Mouse (Mus musculus) ES-E14 (cell line): ENCODE measurements around the gene Hoxd10. TPM values are rescaled to one million over a fixed set of nuclear protein-coding genes. Genes with fewer than 3 reads are reported as not detected.

Source experiments
- DNase-seq: peaks from one replicate; pipeline ENCODE4 v3.0.0-alpha.2; 2013; ENCODE audit warnings: low read depth, low spot score
- H3K27ac ChIP-seq: 2 replicates; pipeline ENCODE4 v1.5.1; 2012; ENCODE audit warnings: low read depth, mild to moderate bottlenecking, low read length, moderate library complexity, mixed read lengths; ENCODE audit not compliant: poor library complexity, insufficient read depth, severe bottlenecking
- H3K36me3 ChIP-seq: 2 replicates; pipeline ENCODE4 v1.6.1; 2012; ENCODE audit warnings: mild to moderate bottlenecking, low read length, moderate library complexity, mixed read lengths; ENCODE audit not compliant: control insufficient read depth, poor library complexity, insufficient read depth, severe bottlenecking
- H3K4me1 ChIP-seq, 2 experiments: fragments of 150-350 bp in 1 of 2; sonication (generic) in 1 of 2; 2 replicates each; pipeline ENCODE4 v1.6.1; 2012; ENCODE audit warnings: low read length in 2 of 2, mild to moderate bottlenecking in 1 of 2, mixed read lengths in 1 of 2; ENCODE audit not compliant: control insufficient read depth in 2 of 2, insufficient read depth in 2 of 2, poor library complexity in 1 of 2
- H3K4me3 ChIP-seq, 2 experiments: fragments of 150-350 bp in 1 of 2; sonication (generic) in 1 of 2; 2 replicates each; pipeline ENCODE4 v1.5.1; 2012; ENCODE audit warnings: low read length in 2 of 2, low read depth in 1 of 2, mild to moderate bottlenecking in 1 of 2, mixed read lengths in 1 of 2; ENCODE audit not compliant: insufficient read depth in 1 of 2, poor library complexity in 1 of 2, severe bottlenecking in 1 of 2
- H3K9ac ChIP-seq: 2 replicates; pipeline ENCODE4 v1.6.1; 2012; ENCODE audit warnings: low read depth, mild to moderate bottlenecking, low read length, mixed read lengths; ENCODE audit not compliant: poor library complexity, insufficient read depth, severe bottlenecking
- H3K9me3 ChIP-seq: fragments of 150-350 bp; sonication (generic); 2 replicates; pipeline ENCODE4 v1.6.1; 2012; ENCODE audit warnings: low read depth, mild to moderate bottlenecking, low read length; ENCODE audit not compliant: control insufficient read depth, insufficient read depth
- CHD2 ChIP-seq: IDR thresholded peaks from 2 replicates; pipeline ENCODE4 v1.6.1; 2014; ENCODE audit warnings: mild to moderate bottlenecking, low read depth, low read length, inconsistent platforms
- HCFC1 ChIP-seq: IDR thresholded peaks from 2 replicates; pipeline ENCODE4 v1.6.1; 2012; ENCODE audit warnings: low read length, inconsistent platforms, borderline replicate concordance; ENCODE audit not compliant: insufficient read depth
- MAFK ChIP-seq: IDR thresholded peaks from 2 replicates; pipeline ENCODE4 v1.6.1; 2014; ENCODE audit warnings: mild to moderate bottlenecking, low read depth, low read length, inconsistent platforms; ENCODE audit not compliant: insufficient read depth
- ZC3H11A ChIP-seq: IDR thresholded peaks from 2 replicates; pipeline ENCODE4 v1.6.1; 2012; ENCODE audit warnings: low read depth, mild to moderate bottlenecking, inconsistent platforms, low read length, borderline replicate concordance
- ZNF384 ChIP-seq: IDR thresholded peaks from 2 replicates; pipeline ENCODE4 v1.6.1; 2012; ENCODE audit warnings: low read depth, low read length, inconsistent platforms
- in situ Hi-C, 2 experiments: fragments of 600-800 bp; cut with MboI; formaldehyde crosslinking; loops; one replicate each; pipeline ENCODE4 v1.15.1; 2025; ENCODE audit warnings: low sequenced_read_pairs in 2 of 2, inconsistent platforms in 1 of 2; ENCODE audit not compliant: unreplicated experiment in 2 of 2
- total RNA-seq: library from RNA; depleted of rRNA; stranded (reverse); fragments of 300-350 nt; gene quantifications from 2 replicates; pipeline ENCODE4 v1.2.3, GENCODE M21; 2012

Gene Hoxd10
- total RNA-seq, 1 experiment = 0.40 TPM

GRCm38 (mm10) chr2:74693432-74693827 is 1.7 kb downstream of the Hoxd10 start:
- Histone ChIP-seq H3K4me1 (peaks cover 0 to 1% of the 10 kb centered on the region in 2 experiments; a peak in 1 of 4 replicates), H3K9ac (no peak overlapping the region), H3K27ac (no peak overlapping the region), H3K4me3 (no peak overlapping the region), H3K36me3 (no peaks in the 10 kb centered on the region), H3K9me3 (no peaks in the 10 kb centered on the region)
- TF ChIP-seq CHD2 (no peak), HCFC1 (no peak), ZNF384 (no peak), ZC3H11A (no peak), MAFK (no peak)
- no peak for DNase-seq
- in situ Hi-C loops = loop anchor here in 1 of 2 experiments (5.0 to 25.0 kb wide), 2 partner anchors 44 to 894 kb away; no protein-coding TSS in a partner anchor

DNA sequence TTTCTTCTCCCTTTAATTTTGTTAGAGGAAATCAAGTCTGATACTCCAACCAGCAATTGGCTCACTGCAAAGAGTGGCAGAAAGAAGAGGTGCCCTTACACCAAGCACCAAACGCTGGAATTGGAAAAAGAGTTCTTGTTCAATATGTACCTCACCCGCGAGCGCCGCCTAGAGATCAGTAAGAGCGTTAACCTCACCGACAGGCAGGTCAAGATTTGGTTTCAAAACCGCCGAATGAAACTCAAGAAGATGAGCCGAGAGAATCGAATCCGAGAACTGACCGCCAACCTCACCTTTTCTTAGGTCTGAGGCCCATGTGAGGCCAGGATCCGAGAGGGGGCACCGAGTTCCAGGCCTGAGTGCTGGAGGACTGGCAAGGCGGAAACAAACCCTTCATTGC is 2.3 kb downstream of the Hoxd10 start:
- Histone ChIP-seq H3K27ac (no peak overlapping the region), H3K9ac (no peak overlapping the region), H3K4me1 (peaks cover 0 to 3% of the 10 kb centered on the region in 2 experiments; a peak in 1 of 4 replicates), H3K4me3 (no peak overlapping the region), H3K9me3 (no peaks in the 10 kb centered on the region), H3K36me3 (no peaks in the 10 kb centered on the region)
- TF ChIP-seq MAFK (no peak), HCFC1 (no peak), CHD2 (no peak), ZC3H11A (no peak), ZNF384 (no peak)
- in situ Hi-C loops = loop anchor here in 1 of 2 experiments (5.0 to 25.0 kb wide), 2 partner anchors 43 to 893 kb away; no protein-coding TSS in a partner anchor
- no peak for DNase-seq

DNA sequence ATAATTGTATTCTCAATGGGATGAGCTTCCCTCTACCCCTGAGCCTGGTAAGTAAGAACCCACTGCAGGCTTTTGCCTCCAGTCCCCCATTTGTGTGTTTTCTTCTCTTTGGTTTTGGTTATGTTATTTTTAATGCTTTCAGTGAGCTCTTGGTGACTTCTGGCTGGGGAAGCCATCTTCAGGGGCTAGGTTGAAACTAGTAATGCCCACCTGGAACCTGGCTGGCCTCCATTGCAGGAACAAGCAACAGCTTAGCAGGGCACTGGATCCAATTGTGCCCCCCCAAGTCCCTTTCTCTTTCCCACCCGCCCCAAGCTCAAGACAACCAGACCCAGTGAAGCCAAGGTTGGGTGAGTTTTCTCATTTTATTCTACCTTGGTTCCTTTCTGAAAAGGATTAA is 3.7 kb downstream of the Hoxd10 start:
- Histone ChIP-seq H3K4me1 (peaks cover 0 to 3% of the 10 kb centered on the region in 2 experiments; a peak in 1 of 4 replicates), H3K27ac (no peak overlapping the region), H3K4me3 (no peak overlapping the region), H3K36me3 (no peaks in the 10 kb centered on the region), H3K9me3 (no peaks in the 10 kb centered on the region), H3K9ac (no peak overlapping the region)
- in situ Hi-C loops = loop anchor here in 1 of 2 experiments (25.0 kb wide), 1 partner anchor 892 kb away; no protein-coding TSS in a partner anchor
- DNase-seq = no peak
- no peak for TF ChIP-seq ZC3H11A
- no peak for TF ChIP-seq HCFC1
- no peak for TF ChIP-seq MAFK
- TF ChIP-seq ZNF384 = no peak
- no peak for TF ChIP-seq CHD2

GRCm38 (mm10) chr2:74695813-74696430 is 4.2 kb downstream of the Hoxd10 start:
- Histone ChIP-seq H3K4me1 (peaks cover 0 to 3% of the 10 kb centered on the region in 2 experiments; a peak in 1 of 4 replicates), H3K9me3 (no peaks in the 10 kb centered on the region), H3K4me3 (no peak overlapping the region), H3K27ac (no peak overlapping the region), H3K36me3 (no peaks in the 10 kb centered on the region), H3K9ac (no peak overlapping the region)
- no peak for DNase-seq
- in situ Hi-C loops = loop anchor here in 1 of 2 experiments (25.0 kb wide), 1 partner anchor 891 kb away; no protein-coding TSS in a partner anchor
- TF ChIP-seq HCFC1 (no peak), MAFK (no peak)
